Mouse (Mus musculus): Measurements from ENCODE around the gene Slc41a3. TPM values are rescaled to one million over a fixed set of nuclear protein-coding genes. Genes with fewer than 3 reads are reported as not detected.

Gene Slc41a3
- total and polyA plus RNA-seq, 3 experiments, result 47.7 to 84.7 (median 51.0) TPM

DNA sequence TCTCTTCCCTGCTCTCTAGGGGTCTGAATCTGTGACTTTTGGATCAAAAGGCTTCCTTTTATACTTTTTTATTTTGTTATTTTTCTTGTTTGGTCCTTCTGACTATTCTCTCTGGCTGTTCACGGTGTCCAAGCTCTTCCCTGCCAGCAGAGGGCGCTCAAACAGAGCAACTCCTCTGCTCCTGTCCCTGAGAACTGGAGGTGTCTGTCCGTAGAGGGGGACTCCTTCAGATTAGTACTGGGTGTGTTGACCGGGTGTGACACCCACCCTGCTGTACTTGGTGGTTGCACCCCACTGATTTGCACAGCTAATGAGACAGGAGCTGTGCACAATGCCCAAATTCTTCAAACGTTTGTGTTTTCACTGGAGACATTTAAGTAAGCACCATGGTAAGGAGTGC, 2.7 kb downstream of the Slc41a3 start:
- DNase-seq (ENCODE audit: low spot score) (peak; percentile 65), ATAC-seq (ENCODE audit: extremely low read depth, insufficient number of reproducible peaks, low FRiP score, poor library complexity, severe bottlenecking) (no peak)
- peaks cover 11% of the 10 kb centered on the region for H3K36me3 ChIP-seq (replicated peaks)
- H3K4me1 ChIP-seq (ENCODE audit: insufficient read depth, low read depth, low read length), result peaks cover 81% of the 10 kb centered on the region
- no peaks in the 10 kb centered on the region for H3K9me3 ChIP-seq (replicated peaks)
- H3K27me3 ChIP-seq (ENCODE audit: insufficient read depth, low read length), result peaks cover 20% of the 10 kb centered on the region
- no peak overlapping the region for H3K4me3 ChIP-seq (ENCODE audit: low read depth, low read length)
- TF ChIP-seq CTCF (IDR thresholded peaks at IDR 0.05; ENCODE audit: low read depth, low read length) (peak; percentile 68), GATA2 (IDR thresholded peaks at IDR 0.05; ENCODE audit: borderline replicate concordance, low read depth, low read length) (no peak)

DNA sequence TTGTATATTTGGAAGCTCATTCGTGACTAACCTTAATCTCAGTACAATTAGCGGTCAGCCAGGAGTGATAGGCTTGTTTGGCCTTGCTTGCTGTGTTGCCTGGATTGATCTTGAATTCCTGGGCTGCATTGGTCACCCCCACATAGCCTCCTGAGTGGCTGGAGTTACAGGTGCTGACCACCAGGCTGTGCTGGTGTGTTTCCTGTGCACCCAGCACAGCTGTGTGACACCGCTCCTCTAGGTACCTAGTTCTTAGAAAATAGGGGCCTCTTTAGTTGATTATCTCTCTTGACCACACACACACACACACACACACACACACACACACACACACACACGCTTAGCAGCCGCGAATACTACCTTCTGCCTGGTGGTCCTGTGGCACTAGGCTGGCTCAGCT, 3.7 kb downstream of the Slc41a3 start:
- peak; percentile 73 for DNase-seq (ENCODE audit: low spot score)
- Histone ChIP-seq H3K4me3 (ENCODE audit: low read depth, low read length) (no peak overlapping the region; the same call in 1 of the 2 replicates), H3K27me3 (ENCODE audit: insufficient read depth, low read length) (peaks cover 10% of the 10 kb centered on the region), H3K9me3 (replicated peaks) (no peaks in the 10 kb centered on the region), H3K4me1 (ENCODE audit: insufficient read depth, low read depth, low read length) (peaks cover 87% of the 10 kb centered on the region), H3K36me3 (replicated peaks) (peaks cover 20% of the 10 kb centered on the region)
- peak; percentile 79 for TF ChIP-seq CTCF (IDR thresholded peaks at IDR 0.05; ENCODE audit: low read depth, low read length)
- no peak for TF ChIP-seq POLR2AphosphoS5 (IDR thresholded peaks at IDR 0.05; ENCODE audit: insufficient replicate concordance, low read depth, low read length)
- TF ChIP-seq GATA2 (IDR thresholded peaks at IDR 0.05; ENCODE audit: borderline replicate concordance, low read depth, low read length), result no peak
- peak; percentile 63 for ATAC-seq (ENCODE audit: extremely low read depth, insufficient number of reproducible peaks, low FRiP score, poor library complexity, severe bottlenecking)

DNA sequence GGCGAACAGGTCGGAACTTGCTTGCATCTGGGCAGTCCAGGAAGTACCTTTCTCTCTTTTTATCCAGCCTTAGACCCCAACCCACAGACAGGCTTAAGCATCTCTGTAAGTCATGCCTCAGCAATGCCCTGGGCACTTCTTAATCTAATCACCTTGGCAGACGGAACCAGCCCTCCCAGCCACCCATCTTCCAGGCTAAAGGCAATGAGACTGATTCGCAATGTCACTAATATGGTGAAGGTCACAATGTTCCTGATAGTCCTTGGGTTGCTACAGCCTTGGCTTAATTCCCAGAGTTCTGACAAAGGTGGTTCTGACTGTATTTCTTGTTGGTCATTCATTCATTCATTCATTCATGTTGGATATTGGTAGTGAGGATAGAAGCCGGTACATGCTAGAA, 5.7 kb downstream of the Slc41a3 start:
- H3K4me1 ChIP-seq (ENCODE audit: insufficient read depth, low read depth, low read length), result peaks cover 90% of the 10 kb centered on the region

DNA sequence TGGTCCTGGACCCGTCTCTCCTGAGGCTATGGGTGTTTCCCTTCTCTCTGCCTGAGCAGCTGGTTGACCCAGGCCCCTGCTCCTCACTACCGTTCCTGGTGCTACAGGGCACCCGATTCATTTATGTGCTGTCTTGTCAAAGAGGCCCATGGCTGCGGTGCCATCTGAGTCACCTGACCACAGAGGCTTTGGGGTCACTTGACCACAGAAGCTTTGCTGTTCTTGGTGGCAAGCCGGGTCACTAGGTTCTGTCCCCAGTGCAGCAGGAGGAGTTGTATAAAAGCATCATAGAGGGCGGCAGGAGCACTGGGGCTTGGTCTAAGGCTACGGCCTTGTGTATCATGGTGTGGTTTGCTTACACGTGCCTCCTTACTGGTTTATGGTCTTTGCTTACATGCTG, 8.8 kb downstream of the Slc41a3 start:
- Histone ChIP-seq H3K9me3 (replicated peaks) (no peaks in the 10 kb centered on the region), H3K4me3 (ENCODE audit: low read depth, low read length) (no peak overlapping the region), H3K4me1 (ENCODE audit: insufficient read depth, low read depth, low read length) (peaks cover 93% of the 10 kb centered on the region), H3K36me3 (replicated peaks) (peaks cover 62% of the 10 kb centered on the region), H3K27me3 (ENCODE audit: insufficient read depth, low read length) (0 out of 2 replicates have a peak, but pooled peaks cover 3% of the 10 kb centered on the region)
- DNase-seq (ENCODE audit: low spot score) (no peak), ATAC-seq (ENCODE audit: extremely low read depth, insufficient number of reproducible peaks, low FRiP score, poor library complexity, severe bottlenecking) (no peak)
- TF ChIP-seq GATA1 (IDR thresholded peaks at IDR 0.05; ENCODE audit: borderline replicate concordance, low read length) (no peak), GATA2 (IDR thresholded peaks at IDR 0.05; ENCODE audit: borderline replicate concordance, low read depth, low read length) (no peak), TAL1 (conservative IDR thresholded peaks at IDR 0.05; ENCODE audit: low read depth, low read length) (no peak), CTCF (IDR thresholded peaks at IDR 0.05; ENCODE audit: low read depth, low read length) (no peak), POLR2AphosphoS5 (IDR thresholded peaks at IDR 0.05; ENCODE audit: insufficient replicate concordance, low read depth, low read length) (no peak)

More for the DNA sequence above, 5.7 kb downstream of the Slc41a3 start:
- Histone ChIP-seq H3K4me3 (ENCODE audit: low read depth, low read length) (no peak overlapping the region), H3K27me3 (ENCODE audit: insufficient read depth, low read length) (0 out of 2 replicates have a peak, but pooled peaks cover 3% of the 10 kb centered on the region), H3K9me3 (replicated peaks) (no peaks in the 10 kb centered on the region), H3K36me3 (replicated peaks) (peaks cover 39% of the 10 kb centered on the region)
- TF ChIP-seq CTCF (IDR thresholded peaks at IDR 0.05; ENCODE audit: low read depth, low read length) (no peak), POLR2AphosphoS5 (IDR thresholded peaks at IDR 0.05; ENCODE audit: insufficient replicate concordance, low read depth, low read length) (no peak), TAL1 (conservative IDR thresholded peaks at IDR 0.05; ENCODE audit: low read depth, low read length) (no peak), GATA1 (IDR thresholded peaks at IDR 0.05; ENCODE audit: borderline replicate concordance, low read length) (no peak), GATA2 (IDR thresholded peaks at IDR 0.05; ENCODE audit: borderline replicate concordance, low read depth, low read length) (no peak)
- DNase-seq (ENCODE audit: low spot score) (no peak), ATAC-seq (ENCODE audit: extremely low read depth, insufficient number of reproducible peaks, low FRiP score, poor library complexity, severe bottlenecking) (no peak)

DNA sequence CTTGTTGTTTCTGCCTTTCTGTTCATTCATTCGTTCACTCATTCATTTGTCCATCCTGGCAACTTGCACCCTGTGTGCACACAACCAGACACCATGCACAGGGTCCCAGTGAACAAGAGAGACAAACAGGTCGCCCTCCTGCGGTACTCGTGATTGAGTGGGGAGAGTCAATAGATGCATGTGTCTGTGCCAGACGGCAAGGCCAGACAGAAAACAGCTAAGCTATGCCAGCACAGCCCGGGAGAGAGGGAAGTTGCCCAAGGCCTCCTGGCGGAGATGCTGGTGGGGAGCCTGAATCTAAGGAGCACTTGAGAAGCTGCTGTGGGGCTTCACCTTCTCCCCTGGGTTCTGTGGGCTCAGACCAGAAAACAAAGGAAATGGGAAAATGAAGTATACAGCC, 10.8 kb downstream of the Slc41a3 start:
- no peak overlapping the region for H3K4me3 ChIP-seq (ENCODE audit: low read depth, low read length)
- ATAC-seq (ENCODE audit: extremely low read depth, insufficient number of reproducible peaks, low FRiP score, poor library complexity, severe bottlenecking), result no peak
- H3K4me1 ChIP-seq (ENCODE audit: insufficient read depth, low read depth, low read length), result peaks cover 93% of the 10 kb centered on the region
- H3K36me3 ChIP-seq (replicated peaks), result peaks cover 72% of the 10 kb centered on the region
- no peak for TF ChIP-seq GATA1 (IDR thresholded peaks at IDR 0.05; ENCODE audit: borderline replicate concordance, low read length)
- TF ChIP-seq TAL1 (conservative IDR thresholded peaks at IDR 0.05; ENCODE audit: low read depth, low read length), result no peak
- no peak for TF ChIP-seq POLR2AphosphoS5 (IDR thresholded peaks at IDR 0.05; ENCODE audit: insufficient replicate concordance, low read depth, low read length)
- TF ChIP-seq GATA2 (IDR thresholded peaks at IDR 0.05; ENCODE audit: borderline replicate concordance, low read depth, low read length), result no peak
- no peak for TF ChIP-seq CTCF (IDR thresholded peaks at IDR 0.05; ENCODE audit: low read depth, low read length)
- 0 out of 2 replicates have a peak, but pooled peaks cover 3% of the 10 kb centered on the region for H3K27me3 ChIP-seq (ENCODE audit: insufficient read depth, low read length)
- no peaks in the 10 kb centered on the region for H3K9me3 ChIP-seq (replicated peaks)
- no peak for DNase-seq (ENCODE audit: low spot score)

DNA sequence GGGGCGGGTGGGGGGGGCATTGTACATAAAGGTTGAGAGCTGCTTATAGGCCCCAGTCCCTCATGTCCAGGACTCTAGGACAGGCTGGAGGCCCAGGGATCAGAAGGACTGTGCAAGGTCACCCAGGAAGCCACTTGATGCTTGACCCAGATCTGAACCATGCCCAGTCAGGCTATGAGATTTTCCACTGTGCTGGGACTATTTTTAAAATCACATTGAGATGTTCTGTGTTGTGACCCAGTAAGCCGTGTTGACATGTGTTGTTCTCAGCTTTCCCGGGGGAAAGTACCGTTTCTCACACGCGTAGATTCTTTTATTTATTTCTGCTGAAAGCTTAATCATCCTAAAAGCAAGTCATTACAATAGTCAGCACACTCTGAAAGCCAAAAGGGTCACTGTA, 11.5 kb downstream of the Slc41a3 start:
- Histone ChIP-seq H3K4me3 (ENCODE audit: low read depth, low read length) (no peak overlapping the region; the same call in 1 of the 2 replicates), H3K27me3 (ENCODE audit: insufficient read depth, low read length) (0 out of 2 replicates have a peak, but pooled peaks cover 3% of the 10 kb centered on the region), H3K4me1 (ENCODE audit: insufficient read depth, low read depth, low read length) (peaks cover 94% of the 10 kb centered on the region), H3K36me3 (replicated peaks) (peaks cover 76% of the 10 kb centered on the region), H3K9me3 (replicated peaks) (no peaks in the 10 kb centered on the region)
- DNase-seq (ENCODE audit: low spot score), result no peak
- TF ChIP-seq GATA1 (IDR thresholded peaks at IDR 0.05; ENCODE audit: borderline replicate concordance, low read length) (no peak), CTCF (IDR thresholded peaks at IDR 0.05; ENCODE audit: low read depth, low read length) (no peak), GATA2 (IDR thresholded peaks at IDR 0.05; ENCODE audit: borderline replicate concordance, low read depth, low read length) (no peak)
- ATAC-seq (ENCODE audit: extremely low read depth, insufficient number of reproducible peaks, low FRiP score, poor library complexity, severe bottlenecking), result no peak

DNA sequence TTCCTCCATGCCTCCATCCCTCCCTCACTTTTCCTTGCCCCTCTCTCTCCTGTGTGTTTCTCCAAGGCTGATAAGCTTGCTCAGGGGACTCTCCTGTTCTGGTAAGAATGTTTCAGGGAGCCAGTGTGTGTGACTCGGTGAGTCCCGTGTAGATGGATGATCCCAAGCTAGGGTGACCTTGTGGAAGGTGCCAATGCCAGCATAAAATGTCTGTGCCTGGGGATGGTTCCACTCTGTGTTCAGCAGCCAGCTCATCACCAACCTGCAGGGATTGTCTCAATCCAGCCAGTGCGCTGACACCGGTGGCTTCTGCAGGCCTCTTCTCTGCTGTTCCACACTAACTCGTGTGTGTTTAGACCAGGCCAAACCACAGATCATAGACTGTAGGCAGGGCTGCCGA, 12.0 kb downstream of the Slc41a3 start:
- ATAC-seq (ENCODE audit: extremely low read depth, insufficient number of reproducible peaks, low FRiP score, poor library complexity, severe bottlenecking) (no peak), DNase-seq (ENCODE audit: low spot score) (no peak)
- H3K4me1 ChIP-seq (ENCODE audit: insufficient read depth, low read depth, low read length), result peaks cover 95% of the 10 kb centered on the region
- H3K27me3 ChIP-seq (ENCODE audit: insufficient read depth, low read length), result 0 out of 2 replicates have a peak, but pooled peaks cover 3% of the 10 kb centered on the region
- peaks cover 81% of the 10 kb centered on the region for H3K36me3 ChIP-seq (replicated peaks)
- H3K4me3 ChIP-seq (ENCODE audit: low read depth, low read length), result peak overlapping the region; percentile 83; the same call in 1 of the 2 replicates
- TF ChIP-seq TAL1 (conservative IDR thresholded peaks at IDR 0.05; ENCODE audit: low read depth, low read length), result no peak
- TF ChIP-seq GATA2 (IDR thresholded peaks at IDR 0.05; ENCODE audit: borderline replicate concordance, low read depth, low read length), result no peak
- no peak for TF ChIP-seq CTCF (IDR thresholded peaks at IDR 0.05; ENCODE audit: low read depth, low read length)
- no peak for TF ChIP-seq GATA1 (IDR thresholded peaks at IDR 0.05; ENCODE audit: borderline replicate concordance, low read length)
- no peak for TF ChIP-seq POLR2AphosphoS5 (IDR thresholded peaks at IDR 0.05; ENCODE audit: insufficient replicate concordance, low read depth, low read length)
- H3K9me3 ChIP-seq (replicated peaks), result no peaks in the 10 kb centered on the region
